Mouse (Mus musculus) E14TG2a.4 (cell line): ENCODE measurements around the gene Cacna1d.

Experiments
- CTCF ChIP-seq: conservative IDR thresholded peaks from 2 replicates; pipeline ENCODE4 v1.5.1; 2014; ENCODE audit warnings: low read length
- POU5F1 ChIP-seq: IDR thresholded peaks from 2 replicates; pipeline ENCODE4 v1.6.1; 2014; ENCODE audit warnings: low read length, borderline replicate concordance

DNA sequence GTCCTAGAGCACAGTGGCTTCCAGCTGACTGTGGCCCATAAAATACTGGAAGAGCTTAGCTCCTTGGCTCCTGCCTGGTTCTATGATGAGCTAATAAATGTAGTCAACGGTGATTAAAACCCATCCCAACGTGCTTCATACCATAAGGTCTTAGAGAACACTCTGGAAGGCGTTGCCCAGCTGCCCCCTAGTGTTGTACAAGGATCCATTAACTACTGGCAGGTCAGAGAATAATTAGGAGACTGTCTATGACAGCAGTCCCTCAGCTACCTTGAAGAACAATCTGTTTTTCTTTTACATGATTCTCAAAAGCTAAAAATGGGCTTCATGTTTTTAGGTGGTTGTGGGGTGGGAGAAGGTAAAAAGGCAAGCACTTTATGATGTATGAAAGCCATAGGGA lies 315.9 kb downstream of the Cacna1d start:
- no peak for TF ChIP-seq CTCF
- TF ChIP-seq POU5F1 = no peak
